Mouse (Mus musculus): ENCODE measurements around the gene Arl6ip4. TPM values are rescaled to one million over a fixed set of nuclear protein-coding genes. Genes with fewer than 3 reads are reported as not detected.
A peak's percentile ranks its signal among the peaks of the same experiment; 100 is the strongest.

Arl6ip4 gene
- total RNA-seq (2021), result 10 to 100 TPM; 36.0 to 40.9 TPM
- long read RNA-seq, experiment 1, transcript Arl6ip4-201 (5 exons, 1,192 nt), result major isoform, 77 of 90 reads
- long read RNA-seq, experiment 1, partial matches to known transcripts, result 7 of 90 reads
- long read RNA-seq, experiment 1, other reads (novel, unspliced or antisense), result 6 of 90 reads
- long read RNA-seq, experiment 2, transcript Arl6ip4-201 (5 exons, 1,192 nt), result major isoform, 69 of 83 reads
- long read RNA-seq, experiment 2, partial matches to known transcripts, result 5 of 83 reads
- long read RNA-seq, experiment 2, other reads (novel, unspliced or antisense), result 6 of 83 reads

DNA sequence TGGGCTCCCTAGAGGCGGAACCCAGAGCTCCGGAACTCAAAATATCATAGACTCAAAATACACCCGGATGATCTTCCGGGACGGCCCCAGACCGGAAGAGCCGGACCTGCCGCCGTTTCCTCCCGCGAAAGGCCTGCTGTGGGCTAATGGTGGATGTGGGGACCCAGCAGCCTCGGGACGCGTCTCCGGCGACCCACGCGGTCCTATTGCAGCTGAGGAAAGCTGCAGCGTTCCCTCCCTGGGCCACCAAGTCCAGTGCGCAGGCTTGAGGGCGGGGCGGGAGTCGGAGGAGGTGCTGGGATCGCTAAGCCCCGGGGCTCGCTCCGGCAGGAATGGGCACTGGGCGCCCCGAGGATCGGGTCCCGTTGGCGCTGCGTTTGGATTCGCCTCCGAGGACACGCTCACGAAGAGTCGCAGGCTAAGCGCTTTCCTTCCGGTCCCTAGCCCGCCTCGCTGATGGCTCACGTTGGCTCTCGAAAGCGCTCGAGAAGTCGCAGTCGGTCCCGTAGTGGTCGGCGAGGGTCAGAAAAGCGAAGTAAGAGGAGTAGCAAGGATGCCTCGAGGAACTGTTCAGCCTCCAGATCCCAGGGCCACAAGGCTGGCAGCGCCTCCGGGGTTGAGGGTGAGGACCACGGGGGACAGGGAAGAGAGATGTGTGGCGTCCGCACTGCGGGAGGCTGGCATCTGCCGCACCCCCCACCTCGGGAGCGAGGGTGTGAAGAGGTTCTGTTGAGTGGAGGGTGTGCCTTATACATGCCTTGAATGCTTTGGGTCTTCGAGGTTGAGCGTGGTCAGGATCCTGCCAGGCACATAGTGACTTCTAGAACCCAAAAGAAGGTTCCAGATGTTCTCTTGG is at the start of gene Arl6ip4:
Gene Arl6ip4, plus strand, starts transcription at position 100 of the 856 bp plus-strand sequence.
- DNase-seq, result peak; percentile 64

DNA sequence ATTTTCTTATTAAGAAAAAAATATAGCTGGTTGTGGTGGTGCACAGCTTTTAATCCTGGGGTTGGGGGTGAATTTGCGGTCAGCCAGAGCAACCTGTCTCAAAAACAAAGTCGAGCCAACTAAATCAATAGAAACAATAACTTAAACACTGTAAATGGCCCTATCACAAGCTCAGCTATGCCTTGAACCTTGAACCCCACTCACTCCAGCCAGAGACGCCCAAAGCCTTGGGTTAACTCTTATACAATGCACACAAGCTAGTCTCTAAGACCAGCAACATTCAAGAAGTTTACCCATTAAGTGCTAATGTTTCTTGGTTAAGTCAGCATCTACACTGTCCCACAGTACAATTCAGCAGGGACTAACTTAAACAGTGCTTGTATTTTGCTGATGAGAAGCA is 46.2 kb upstream of the Arl6ip4 start:
- DNase-seq, result no peak

DNA sequence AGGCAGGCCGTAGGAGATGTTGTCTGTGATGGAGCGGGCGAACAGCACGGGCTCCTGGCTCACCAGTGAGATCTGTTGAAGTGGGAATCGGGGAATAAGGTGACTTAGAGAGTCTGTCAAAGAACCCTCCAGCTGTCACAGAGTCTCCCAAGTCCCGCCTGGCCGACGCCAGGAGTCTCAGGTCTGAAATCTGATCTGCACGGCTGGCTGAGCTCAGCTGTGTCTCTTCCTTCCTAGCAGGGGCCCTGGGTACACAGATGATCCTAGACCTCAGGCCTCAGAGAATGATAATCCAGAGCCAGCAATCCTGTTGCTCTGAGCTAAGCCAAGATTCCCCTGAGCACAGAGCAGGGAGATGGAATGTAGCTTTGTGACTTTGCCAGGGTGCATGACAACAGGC is 42.2 kb upstream of the Arl6ip4 start:
- peak; percentile 71 for DNase-seq

DNA sequence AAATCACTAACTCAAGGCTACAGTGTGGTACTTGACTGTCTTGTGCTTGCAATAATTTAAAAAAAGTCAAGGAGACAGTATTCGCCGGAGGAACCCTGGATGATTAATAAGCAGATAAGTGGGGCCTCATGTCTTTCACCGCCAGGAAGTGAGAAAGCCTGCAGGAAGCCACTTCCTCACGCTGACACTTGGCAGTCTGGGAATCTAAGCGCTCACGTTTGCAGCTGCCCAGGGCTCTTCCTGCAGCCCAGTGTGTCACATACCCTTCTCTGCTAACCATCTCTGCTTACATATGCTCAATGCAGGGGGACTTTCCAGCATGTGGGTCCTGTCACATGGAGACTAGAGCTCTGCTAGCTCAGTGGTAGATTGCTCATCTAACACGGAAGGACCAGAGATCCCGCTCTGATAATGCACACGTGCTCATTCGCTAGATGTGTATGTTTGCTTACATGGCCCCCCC is 41.0 kb upstream of the Arl6ip4 start:
- no peak for DNase-seq

DNA sequence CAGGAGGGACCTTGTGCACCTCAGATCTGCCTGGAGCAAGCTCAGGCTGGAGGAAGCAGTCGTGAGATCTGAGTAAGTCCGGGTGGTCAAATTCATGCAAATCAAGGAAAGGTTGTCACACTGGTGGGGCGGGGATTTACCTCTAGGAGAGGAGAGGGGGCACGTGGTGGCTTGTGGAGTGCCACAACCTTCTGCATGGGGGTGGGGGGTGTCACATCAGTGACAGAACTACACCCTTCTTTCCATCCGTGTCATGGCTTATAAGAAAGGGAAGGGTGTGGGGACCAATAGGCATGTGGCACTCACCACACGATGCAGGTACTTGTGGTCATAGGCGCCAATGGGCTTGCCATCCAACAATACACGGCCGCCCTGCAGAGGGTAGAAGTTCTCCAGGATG is 40.2 kb upstream of the Arl6ip4 start:
- DNase-seq, result no peak

DNA sequence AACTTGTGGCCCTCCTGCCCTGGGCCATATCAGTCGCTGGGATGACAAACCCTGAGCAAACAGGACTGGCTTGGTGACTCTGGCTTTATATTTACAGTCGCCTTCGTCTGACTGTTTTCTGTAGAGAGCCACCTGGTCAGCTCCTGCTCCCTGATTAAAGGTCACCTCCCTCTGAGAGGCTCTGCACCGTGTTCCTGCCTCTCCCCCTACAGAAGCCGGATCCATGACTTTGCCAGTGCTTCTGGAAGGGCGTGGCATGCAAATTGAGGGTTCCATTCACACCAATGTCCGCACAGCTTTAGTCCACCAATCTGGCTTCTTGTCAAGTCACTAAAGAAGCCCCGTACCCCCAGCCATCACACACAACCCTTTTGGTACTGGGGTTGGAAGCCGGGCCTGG is 39.3 kb upstream of the Arl6ip4 start:
- DNase-seq, result no peak

DNA sequence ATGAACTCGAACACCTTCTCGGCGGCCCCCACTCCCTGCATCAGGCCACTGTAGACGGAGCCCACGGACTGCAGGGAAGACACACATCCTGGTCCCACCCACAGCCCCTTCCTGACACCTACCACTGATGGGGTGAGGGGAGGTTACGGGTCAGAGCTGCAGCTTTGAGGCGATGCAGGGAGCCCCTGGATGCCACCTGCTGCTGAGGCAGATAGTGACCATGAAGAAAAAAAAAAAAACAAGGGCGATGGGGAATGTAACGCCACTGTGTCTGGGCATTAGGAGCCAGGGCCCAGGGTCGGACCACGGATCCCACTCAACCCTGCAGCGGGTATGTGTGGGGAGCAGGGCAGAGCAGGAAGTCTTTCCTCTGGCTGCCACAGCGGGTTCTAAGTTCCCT is 38.6 kb upstream of the Arl6ip4 start:
- DNase-seq, result no peak

DNA sequence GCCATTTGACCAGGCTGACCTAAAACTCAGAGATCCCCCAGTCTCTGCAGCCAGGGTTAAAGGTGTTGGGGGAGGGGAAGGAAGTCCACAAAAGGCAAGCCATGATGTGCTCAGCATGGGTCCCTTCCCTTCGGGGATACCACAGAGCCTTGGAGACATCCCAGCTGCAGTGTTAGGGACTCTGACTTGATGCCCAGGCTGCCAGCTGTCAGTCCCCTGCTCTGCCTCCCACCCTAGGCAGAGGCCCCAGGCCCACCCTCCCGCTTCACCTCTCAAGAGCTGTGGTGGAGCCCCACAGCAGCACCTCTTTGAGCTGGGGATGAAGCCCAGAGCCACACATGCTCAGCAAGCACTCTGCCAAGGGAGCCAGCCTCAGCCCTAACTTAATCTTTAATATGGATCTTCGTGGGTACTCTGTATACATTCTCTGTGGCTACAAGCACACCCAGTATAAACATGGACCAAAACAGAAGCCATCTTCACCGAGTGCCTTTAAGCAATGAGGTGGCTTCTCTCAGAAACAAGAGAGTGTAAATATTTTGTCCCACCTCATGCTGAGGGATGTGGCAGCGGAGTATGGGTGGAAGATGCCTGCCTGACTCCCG is 37.9 kb upstream of the Arl6ip4 start:
- no peak for DNase-seq

DNA sequence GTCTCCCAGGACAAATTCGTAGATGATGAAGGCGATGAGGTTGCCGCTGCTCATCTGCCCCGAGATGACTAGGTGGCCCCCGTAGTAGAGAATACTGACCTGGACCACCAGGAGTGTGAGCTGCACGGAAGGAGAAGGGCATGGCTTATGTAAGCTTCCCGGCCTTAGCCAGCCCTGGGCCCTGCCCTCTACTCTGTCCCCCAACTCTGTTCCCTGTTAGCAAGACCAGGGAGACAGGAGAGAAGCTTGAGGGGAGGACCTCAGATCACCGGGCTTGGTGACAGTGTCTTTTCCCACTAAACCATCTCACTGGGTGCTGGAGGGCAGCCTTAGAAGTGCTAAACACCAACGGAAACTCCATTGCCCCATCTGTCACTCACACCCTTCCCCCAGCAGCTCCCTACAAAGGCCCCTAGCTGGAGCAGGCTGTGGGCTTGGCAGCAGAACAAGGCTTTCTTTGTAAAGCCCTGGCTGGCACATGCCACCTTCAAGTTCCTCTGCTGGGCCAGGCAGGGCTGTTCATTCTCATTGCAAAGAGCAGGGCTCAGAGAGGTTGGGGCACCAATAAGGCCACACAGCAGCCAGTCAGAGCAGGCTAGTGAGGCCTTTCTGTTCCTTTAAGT is 37.0 kb upstream of the Arl6ip4 start:
- DNase-seq, result no peak

DNA sequence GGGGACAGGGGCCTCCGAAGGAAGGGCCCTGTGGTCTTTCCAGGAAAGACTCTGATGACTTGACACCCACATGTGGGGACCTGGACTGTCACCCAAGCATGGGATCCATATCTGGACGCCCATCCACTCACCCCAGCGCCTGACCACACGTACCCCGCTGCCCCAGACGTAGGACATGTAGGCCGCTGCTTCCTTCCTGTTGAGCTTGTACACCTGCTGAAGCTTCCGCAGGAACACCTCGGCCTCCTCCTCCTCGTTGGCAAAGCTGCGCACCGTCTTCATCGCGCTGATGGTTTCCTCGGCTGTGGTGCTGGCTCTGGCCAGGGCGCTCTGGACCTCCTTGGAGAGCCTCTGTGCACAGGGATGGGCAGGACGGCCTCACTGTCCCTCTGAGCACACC is 36.0 kb upstream of the Arl6ip4 start:
- no peak for DNase-seq

DNA sequence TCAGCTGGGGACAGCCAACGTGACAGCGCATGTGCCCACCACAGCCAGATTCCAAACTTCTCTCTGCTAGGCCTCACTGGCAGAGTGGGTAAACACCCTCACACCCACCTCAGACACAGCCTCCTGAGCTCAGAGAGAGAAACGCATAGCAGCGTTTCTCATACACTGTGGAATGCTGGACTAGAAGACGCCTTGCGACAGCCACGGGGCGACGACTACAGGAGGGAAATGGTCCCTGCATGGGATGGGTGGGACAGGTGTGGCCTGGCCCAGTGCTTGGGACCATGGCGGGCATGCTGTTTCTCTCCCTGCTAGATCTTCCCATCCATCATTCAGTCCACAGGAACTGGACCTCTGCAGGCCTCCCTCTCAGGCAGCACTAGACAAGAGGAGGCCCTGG is 33.4 kb upstream of the Arl6ip4 start:
- no peak for DNase-seq

DNA sequence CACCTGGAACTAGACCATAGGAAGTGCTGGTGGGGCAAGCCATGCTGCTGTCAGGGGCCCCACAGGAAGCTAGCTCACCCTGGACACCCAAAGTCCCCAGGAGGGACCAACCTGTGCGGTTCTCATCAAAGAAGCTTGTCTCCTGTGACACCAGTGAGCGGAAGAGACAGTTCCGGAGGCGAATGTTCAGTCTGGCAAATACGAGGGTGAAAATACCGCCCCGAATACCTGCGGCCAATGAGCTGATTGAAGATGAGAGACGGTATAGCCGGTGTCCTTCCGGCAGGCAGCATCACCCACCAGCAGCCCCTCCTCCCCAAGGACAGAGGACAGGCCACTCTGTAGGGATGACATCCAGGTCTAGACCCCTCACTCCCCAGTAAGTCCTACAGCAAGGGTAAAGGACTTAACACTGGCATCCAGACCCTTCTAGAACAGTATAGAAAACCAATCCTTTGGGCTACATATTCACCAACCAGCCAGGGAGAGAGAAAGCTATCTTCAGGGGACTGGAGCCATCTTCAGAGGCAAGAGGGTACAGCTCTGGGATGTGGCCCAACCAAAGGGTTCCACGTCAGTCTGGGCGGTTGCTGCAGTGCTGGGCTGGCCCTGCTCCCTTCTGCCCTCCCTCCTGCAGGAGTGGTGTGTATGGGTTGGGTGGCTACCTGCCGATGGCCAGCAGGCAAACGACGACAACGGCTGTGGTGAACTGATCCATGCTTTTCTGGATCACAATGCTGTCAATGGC is 32.8 kb upstream of the Arl6ip4 start:
- no peak for DNase-seq

DNA sequence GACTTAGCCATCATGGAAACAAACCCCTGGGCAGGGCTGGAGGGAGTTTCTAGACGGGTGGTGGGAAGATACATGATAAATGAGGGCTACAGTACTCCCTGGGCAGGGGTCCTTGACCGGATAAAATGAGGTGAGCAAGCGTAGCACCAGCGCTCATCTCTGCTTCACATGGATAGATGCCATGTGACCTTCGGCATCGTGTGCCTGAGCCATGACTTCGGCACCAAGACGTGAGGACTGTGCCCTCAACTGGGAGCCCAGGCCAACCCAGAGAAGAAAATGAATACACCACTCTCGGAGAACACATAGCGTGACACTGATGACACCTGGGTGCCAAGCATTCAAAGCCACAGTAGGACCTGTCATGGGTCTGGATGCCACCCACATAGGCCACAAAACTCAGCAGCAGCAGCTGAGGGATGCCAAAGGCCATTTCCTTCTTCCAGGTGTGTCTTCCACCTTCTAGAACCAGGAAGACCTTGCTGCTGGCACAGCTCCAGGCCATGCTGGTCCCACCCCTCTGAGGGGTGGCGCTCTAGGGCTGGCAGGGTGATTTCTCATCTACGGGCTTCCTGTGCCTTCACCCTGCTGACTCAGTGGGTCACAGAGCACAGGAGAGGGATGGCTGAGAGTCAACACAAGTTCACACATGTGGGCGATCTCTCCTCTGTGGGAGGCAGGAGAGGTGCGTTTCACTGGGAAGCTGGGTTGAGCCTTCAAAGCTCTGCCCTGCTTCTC is 31.9 kb upstream of the Arl6ip4 start:
- no peak for DNase-seq

DNA sequence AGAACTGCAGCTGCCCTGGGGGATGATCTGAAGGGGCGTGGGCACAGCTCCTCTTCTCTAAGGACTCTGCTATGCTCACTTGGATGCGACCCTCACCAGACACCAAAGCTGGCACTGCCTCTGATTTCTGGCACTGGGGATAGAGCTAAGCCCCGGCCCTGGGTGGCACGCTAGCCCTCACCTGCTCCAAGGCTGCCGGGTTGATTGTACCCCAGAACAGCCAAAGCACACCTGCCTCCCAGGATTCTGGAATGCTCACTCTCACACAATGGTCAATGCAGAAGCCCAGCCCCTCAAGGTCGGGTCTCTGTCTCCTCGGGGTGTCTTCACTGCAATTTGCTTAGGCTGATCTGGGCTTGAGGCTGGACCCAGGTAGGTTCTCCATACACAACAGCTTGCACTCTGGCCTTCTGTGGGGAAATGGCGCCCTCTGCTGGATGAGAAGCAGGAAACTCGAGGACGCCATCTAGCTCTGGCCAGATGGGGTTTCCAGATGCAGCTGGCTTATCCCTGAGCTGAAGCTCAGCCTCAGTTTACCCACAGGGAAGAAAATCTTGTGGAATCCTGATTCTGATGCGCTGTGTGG is 31.2 kb upstream of the Arl6ip4 start:
- DNase-seq, result peak; percentile 60

DNA sequence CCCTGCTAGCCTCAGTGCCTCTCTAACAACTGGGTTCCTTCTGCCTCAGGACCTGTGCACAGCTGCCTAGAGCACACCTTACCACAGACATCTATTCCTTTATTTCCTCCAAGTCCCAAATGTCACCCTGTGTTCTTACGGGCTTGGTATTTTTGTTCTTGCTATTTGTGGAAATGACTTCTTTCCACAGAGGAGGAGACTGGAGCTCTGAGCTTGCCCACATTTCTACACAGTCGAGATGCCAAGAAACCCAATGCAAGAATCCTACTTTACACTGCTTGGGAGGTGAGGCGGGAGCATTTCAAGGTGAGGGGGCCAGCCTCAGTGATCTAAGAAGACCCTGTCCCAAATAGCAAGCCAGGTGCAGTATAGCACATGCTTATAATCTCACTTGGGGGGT is 30.4 kb upstream of the Arl6ip4 start:
- DNase-seq, result no peak

DNA sequence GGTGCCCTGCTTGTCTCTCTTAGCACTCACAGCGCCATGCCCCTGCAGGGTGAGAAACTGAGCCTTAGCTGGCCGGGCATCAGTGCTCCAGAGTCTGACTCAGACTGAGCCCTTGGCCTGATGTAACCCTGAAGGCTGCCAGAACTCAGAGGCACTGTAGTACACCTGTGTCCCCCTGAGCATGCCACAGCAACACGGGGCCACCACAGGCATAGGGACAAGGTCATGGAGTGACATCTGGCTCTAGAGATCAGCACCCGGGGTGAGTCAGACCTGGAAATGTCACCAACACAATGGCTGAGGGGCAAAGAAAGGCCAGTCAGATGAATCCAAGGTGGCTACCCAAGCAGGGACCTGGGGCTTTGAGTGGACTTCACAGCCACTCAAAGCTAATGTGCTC is 29.0 kb upstream of the Arl6ip4 start:
- DNase-seq, result no peak

DNA sequence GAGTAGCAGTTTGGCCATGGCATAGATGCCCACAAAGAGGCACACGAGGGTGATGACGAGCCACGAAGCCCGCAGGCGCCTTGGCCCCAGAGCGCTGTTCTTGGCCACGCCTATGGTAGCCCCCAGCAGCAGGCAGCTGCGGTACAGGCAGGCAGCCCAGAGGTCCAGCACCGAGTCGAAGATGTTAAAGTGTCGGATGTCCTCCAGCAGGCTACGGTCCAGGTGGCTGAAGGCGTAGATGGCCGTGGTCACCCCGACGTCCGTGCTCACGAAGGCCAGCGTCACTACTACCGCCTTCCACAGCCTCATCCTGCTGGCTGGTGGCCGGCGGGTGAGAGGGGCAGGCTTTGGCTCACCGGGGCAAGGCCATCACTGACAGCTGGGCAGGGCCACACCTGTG is 26.0 kb upstream of the Arl6ip4 start:
- peak; percentile 51 for DNase-seq

DNA sequence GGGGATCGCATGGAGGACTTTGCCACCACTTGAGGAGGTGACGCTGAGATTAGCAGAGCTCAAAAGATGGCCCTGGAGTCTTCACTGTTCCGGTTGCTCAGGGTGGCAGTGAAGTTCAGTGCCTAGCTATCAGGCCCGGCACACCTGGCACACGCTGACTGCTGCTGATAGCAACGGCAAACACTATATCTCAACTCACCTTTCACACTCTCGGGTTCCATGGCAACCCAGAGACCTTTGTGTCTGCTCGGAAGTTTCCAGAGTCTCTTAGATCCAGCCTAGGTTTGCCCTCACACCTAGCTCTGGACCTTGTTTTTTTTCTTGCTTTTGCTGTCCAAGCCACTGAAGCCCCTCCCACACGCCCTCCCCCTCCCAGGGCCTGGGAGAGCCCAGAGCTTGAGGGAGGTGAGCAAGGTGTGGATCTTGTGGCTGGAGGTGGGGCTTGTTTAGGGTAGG is 23.9 kb upstream of the Arl6ip4 start:
- peak; percentile 4 for DNase-seq

DNA sequence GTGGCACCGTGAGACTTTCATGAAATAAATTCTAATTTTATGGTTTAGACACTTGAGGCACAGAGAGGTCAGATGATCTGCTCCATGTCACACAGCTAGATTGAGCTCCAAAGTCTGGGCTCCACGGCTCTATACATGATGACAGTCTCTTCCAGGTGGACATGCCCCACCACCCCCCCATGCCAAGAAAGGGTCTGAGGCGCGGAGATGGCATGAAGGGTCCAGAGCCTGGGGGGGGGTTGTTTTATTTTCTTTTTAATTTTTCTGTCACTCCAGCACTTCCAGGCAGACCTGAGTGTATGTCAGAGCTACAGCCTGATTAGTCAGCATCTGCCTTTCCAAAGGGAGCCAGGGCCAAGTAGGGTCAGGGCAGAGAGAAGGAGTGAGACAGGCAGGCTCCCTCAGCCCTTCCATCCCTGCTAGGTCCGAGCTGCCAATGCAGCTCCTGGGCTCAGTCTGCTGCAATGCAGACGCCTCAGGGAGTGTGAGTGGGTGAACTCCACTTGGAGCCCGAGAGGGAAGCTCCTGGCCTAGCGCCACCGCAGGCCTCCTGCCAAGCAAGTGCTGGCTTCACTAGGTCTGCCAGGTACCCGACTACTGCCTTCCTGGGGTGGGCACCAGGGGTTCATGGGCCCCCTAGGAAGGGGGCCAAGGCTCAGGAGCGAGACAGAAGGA is 22.6 kb upstream of the Arl6ip4 start:
- DNase-seq, result peak; percentile 29
